Mouse (Mus musculus): ENCODE measurements around the gene Bud23. TPM values are rescaled to one million over a fixed set of nuclear protein-coding genes. Genes with fewer than 3 reads are reported as not detected.
"Not testable (repeated sequence)": the region's sequence is repeated elsewhere in the genome, so short reads cannot be mapped to it uniquely, and the experiment has no call there.

Gene Bud23
- polyA plus RNA-seq (2016; fragmentation: Nextera tagmentation; extraction: Ambion mirVana) = 172 and 176 TPM in 2 replicates

DNA sequence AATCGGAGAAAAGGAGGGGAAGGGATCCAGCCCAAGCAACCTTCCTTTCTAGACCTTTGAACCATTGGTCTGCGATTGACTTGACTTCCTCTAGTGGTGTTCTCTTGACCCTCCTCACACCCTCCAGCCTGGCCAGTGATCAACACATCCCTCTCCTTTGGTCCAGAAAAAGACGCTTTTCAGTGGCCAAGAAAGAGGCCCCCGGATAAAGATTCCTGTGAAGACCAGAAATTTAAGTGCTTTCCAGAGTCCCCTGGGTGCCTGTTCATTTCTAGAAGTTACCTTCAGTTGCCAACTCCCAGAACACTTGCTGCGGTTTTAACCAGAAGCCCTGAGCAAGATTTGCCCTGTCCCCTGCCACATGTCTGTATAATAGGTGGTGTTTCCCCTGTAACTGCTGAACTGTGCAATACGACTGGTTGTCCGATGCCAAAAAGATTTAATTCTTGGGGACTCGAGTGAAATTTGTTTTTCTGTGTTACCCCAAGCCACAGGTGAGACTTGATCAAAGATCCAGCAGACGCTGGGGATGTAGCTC is at the start of gene Bud23:
Gene Bud23, minus strand, starts transcription at position 51 of the 538 bp plus-strand sequence.
- H3K36me3 ChIP-seq (replicated peaks) = peaks cover 58% of the 10 kb centered on the region
- peaks cover 26% of the 10 kb centered on the region for H3K4me1 ChIP-seq
- peak within 1 kb of the TSS; percentile 93 for H3K4me3 ChIP-seq
- 83% methylated on average over 9 of the region's 9 CpGs for WGBS
- H3K27me3 ChIP-seq (ENCODE audit: poor library complexity, severe bottlenecking); DNase-seq (ENCODE audit: extremely low spot score, low spot score); H3K9me3 ChIP-seq: not testable (repeated sequence)
- H3K27ac ChIP-seq = peak within 1 kb of the TSS; percentile 88

DNA sequence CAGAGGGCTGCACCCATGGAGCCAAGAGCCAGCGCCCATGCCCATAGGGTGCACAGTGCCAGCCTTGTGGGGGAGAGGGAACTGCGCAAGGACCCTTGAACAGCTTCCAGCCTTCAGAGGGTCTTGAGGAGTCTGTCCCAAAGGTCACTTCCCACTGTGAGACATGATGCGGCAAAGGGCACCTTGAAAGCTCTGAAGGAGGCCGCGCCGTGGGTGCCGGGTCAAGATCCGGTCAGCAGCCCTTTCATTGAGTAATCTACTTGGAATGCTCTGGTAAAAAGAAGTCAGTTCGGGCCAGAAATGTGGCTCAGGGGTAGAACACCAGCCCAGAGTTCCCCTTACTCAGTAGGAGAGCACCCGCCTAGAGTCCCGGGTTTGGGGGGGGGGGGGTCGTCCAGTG is 49.0 kb upstream of the Bud23 start:
- peaks cover 4% of the 10 kb centered on the region for H3K4me1 ChIP-seq
- no peak overlapping the region for H3K4me3 ChIP-seq
- no peaks in the 10 kb centered on the region for H3K9me3 ChIP-seq
- H3K27ac ChIP-seq = no peak overlapping the region
- WGBS = 90% methylated on average over 12 of the region's 12 CpGs
- no peaks in the 10 kb centered on the region for H3K36me3 ChIP-seq (replicated peaks)
- DNase-seq (ENCODE audit: extremely low spot score, low spot score) = no peak
- peaks cover 26% of the 10 kb centered on the region for H3K27me3 ChIP-seq (ENCODE audit: poor library complexity, severe bottlenecking)

DNA sequence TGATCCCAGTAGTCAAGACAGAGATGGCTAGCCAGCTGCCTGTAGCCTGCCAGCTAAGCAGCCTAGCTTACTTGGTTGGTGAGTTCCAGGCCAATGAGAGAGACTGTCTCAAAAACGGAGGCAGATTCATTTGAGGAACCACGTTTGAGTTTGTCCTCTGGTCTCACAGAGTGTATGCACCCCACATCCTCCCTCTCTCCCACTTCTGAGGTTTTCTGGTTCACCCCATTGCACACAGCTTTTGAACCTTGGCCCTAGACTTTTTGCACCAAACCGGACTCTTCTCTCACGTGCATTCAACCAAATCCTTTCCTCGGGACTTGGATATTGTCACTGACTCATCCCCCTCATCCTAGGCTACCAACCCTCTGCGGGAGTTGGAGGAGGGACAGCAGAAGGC is 45.2 kb upstream of the Bud23 start:
- H3K4me1 ChIP-seq = peaks cover 23% of the 10 kb centered on the region
- 78% methylated on average over 6 of the region's 6 CpGs for WGBS
- no peak overlapping the region for H3K27ac ChIP-seq
- H3K27me3 ChIP-seq (ENCODE audit: poor library complexity, severe bottlenecking) = peaks cover 64% of the 10 kb centered on the region
- no peak overlapping the region for H3K4me3 ChIP-seq
- H3K36me3 ChIP-seq (replicated peaks) = no peaks in the 10 kb centered on the region
- no peak for DNase-seq (ENCODE audit: extremely low spot score, low spot score)
- H3K9me3 ChIP-seq = no peaks in the 10 kb centered on the region

DNA sequence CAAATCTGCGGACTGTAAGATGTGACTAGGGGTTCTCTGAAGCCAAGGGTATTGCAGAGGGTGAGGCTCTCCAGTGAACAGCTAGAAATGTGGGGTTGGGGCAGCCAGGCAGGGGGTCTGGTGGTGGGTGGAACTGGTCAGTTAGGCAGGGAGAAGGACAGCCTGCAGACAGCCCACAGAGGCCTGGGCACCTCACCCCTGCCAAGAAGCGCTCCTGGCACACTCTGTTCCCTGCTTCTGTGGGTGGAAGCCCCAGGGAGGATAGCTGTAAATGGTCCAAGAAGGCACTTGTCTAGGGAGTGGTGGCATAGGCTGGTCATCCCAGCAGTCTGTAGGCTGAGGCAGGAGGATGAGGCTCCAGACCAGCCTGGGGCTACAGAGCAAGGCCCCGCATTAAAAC is 44.7 kb upstream of the Bud23 start:
- Histone ChIP-seq H3K27me3 (ENCODE audit: poor library complexity, severe bottlenecking) (peaks cover 69% of the 10 kb centered on the region), H3K27ac (no peak overlapping the region), H3K36me3 (replicated peaks) (no peaks in the 10 kb centered on the region), H3K4me1 (peaks cover 23% of the 10 kb centered on the region), H3K9me3 (no peaks in the 10 kb centered on the region), H3K4me3 (no peak overlapping the region)
- WGBS = 93% methylated on average over 3 of the region's 3 CpGs
- no peak for DNase-seq (ENCODE audit: extremely low spot score, low spot score)

DNA sequence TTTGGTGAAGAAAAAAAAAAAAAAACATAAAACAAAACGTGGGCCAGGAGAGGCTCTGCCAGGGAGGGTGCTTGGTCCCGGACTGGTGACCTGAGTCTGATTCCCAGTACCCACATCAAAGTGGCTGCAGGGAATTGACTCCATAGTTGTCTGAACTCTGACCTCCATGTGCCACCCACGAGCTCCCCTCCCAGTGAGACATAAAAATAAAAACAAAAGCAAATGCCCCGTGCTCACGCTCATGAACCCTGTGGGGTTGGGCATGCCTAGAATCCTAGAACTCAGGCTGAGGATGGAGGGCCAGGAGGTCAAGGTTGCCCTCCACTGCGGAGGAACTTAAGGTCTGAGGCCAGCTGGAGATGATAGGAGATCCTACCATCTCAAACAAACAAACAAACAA is 44.3 kb upstream of the Bud23 start:
- Histone ChIP-seq H3K4me1 (peaks cover 23% of the 10 kb centered on the region), H3K4me3 (no peak overlapping the region), H3K27me3 (ENCODE audit: poor library complexity, severe bottlenecking) (peaks cover 72% of the 10 kb centered on the region), H3K36me3 (replicated peaks) (no peaks in the 10 kb centered on the region), H3K9me3 (no peaks in the 10 kb centered on the region), H3K27ac (no peak overlapping the region)
- no peak for DNase-seq (ENCODE audit: extremely low spot score, low spot score)
- 62% methylated on average over 6 of the region's 6 CpGs for WGBS

DNA sequence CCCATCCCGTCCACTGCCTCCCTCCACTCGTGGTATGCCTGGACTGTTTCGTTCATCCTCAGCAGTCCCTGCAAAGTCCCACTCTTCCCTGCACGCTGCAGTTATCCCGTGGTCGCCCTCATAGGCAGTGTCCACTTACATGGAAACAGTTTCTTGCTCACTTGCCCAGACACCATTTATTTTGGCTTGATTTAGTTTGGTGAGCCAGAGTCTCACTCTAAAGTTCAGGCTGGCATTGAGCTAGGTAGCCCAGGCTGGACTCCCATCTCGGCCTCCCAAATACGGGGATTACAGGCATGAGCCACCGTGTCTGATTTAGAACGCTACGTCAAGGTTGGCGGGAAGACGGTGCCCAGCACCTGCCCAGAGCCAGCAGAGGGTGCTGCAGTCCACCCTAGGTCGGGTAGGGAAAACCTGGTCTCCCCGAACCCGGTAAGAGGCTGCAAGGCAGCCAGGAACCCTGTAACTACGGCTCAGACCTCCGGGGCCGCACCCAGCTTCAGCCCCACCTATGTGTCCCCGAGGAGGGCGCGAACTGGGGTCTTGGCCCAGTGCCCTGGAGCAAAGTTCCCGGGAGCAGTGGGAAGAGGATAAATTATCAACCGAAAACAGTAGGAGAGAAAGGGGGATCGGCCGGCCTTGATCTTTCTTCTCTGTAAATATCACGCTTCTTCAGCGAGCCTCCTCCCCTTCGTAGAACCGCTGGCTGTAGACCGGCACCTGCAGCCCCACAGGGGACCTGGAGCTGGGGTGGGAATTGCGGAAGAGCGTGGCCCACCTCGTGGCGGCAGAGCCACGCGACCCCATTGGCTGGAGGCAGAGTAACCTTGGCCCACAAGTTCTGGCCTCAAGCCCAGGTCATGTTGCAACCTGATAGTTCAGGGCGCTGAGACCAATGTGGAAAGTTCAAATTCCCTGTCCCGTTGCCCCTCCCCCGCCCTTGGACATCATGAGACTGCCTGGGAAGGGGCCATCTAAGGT is 43.1 kb upstream of the Bud23 start:
- WGBS = 11% methylated on average over 40 of the region's 40 CpGs
- no peaks in the 10 kb centered on the region for H3K9me3 ChIP-seq
- peaks cover 75% of the 10 kb centered on the region for H3K27me3 ChIP-seq (ENCODE audit: poor library complexity, severe bottlenecking)

DNA sequence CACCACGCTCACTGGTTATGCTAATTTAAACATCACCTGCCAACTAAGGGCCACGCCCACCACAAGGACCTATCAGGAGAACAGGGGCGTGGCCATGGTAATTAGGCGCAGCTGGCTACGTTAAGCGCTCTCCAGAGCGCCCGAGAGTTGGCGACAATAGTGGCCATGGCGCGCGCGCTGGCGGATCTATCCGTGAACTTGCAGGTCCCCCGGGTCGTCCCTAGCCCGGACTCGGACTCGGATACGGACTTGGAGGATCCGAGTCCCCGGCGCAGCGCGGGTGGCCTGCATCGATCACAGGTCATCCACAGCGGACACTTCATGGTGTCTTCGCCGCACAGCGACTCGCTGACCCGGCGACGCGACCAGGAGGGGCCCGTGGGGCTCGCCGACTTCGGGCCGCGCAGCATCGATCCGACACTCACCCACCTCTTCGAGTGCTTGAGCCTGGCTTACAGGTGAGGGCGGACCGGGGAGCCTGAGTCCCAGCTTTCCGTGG is 42.0 kb upstream of the Bud23 start:
- peaks cover 77% of the 10 kb centered on the region for H3K27me3 ChIP-seq (ENCODE audit: poor library complexity, severe bottlenecking)
- H3K36me3 ChIP-seq (replicated peaks) = no peaks in the 10 kb centered on the region
- H3K9me3 ChIP-seq = no peaks in the 10 kb centered on the region
- WGBS = under 1% methylated on average over 48 of the region's 48 CpGs
- H3K4me1 ChIP-seq = peaks cover 23% of the 10 kb centered on the region
- H3K27ac ChIP-seq = peak overlapping the region; percentile 68
- peak overlapping the region; percentile 59 for H3K4me3 ChIP-seq
- DNase-seq (ENCODE audit: extremely low spot score, low spot score) = peak; percentile 88

More for the DNA sequence above, 43.1 kb upstream of the Bud23 start:
- Histone ChIP-seq H3K27ac (peak overlapping the region; percentile 68; the same call in 1 of the 2 replicates), H3K4me1 (peaks cover 23% of the 10 kb centered on the region), H3K36me3 (replicated peaks) (no peaks in the 10 kb centered on the region), H3K4me3 (peak overlapping the region; percentile 59)
- peak; percentile 61 for DNase-seq (ENCODE audit: extremely low spot score, low spot score)

DNA sequence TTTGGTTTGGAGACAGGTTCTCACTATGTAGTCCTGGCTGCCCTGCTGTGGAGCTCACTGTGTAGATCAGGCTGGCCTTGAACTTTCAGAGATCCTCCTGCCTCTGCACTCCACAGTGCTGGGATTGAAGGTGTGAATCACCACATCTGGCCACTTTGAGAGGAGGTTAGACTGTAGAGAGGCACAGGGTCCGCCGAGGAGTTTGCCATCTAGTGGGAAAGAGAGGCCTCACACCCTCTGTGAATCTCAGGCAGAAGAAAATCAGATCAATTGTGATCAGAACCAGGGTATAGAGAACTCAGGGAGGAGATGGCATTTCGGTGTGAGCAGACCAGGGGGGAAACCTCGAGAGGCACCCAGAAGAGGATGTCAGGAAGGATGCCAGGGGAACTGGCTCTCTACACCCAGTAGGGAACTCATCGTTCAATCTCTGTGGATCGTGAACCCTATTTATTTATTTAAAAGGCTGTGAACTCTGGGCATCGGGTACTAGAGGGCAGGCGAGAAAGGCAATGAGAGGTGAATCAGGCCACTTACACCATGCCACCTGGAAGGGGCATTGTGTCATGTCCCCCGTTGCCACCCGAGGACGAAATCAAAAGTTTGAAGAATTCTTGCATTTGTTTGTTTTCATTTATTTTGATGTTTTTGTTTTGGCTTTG is 39.4 kb upstream of the Bud23 start:
- peaks cover 23% of the 10 kb centered on the region for H3K4me1 ChIP-seq
- peaks cover 54% of the 10 kb centered on the region for H3K27me3 ChIP-seq (ENCODE audit: poor library complexity, severe bottlenecking)
- no peak overlapping the region for H3K27ac ChIP-seq
- no peak overlapping the region for H3K4me3 ChIP-seq
- 69% methylated on average over 11 of the region's 11 CpGs for WGBS
- DNase-seq (ENCODE audit: extremely low spot score, low spot score) = no peak
- no peaks in the 10 kb centered on the region for H3K9me3 ChIP-seq
- H3K36me3 ChIP-seq (replicated peaks) = no peaks in the 10 kb centered on the region

DNA sequence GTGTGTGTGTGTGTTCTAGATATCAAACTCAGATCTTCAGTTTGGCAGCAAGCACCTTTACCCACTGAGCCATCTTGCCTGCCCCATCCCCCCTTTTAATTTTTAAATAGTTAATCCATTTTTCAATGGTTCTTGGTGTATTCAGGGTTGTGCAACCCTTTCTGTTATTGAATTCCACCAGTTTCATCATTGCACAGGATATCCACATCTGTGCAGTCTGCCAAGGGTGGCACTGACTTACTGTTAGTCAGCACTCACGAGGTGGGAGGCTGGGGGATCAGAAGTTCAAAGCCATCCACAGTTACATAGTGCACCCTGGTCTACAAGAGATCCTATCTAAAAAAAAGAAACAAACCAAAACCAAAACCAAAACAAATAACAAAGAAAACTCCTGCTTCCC is 36.2 kb upstream of the Bud23 start:
- H3K36me3 ChIP-seq (replicated peaks) = no peaks in the 10 kb centered on the region
- H3K9me3 ChIP-seq = no peaks in the 10 kb centered on the region
- H3K27me3 ChIP-seq (ENCODE audit: poor library complexity, severe bottlenecking) = peaks cover 23% of the 10 kb centered on the region
- H3K4me3 ChIP-seq = no peak overlapping the region
- no peak for DNase-seq (ENCODE audit: extremely low spot score, low spot score)
- no peaks in the 10 kb centered on the region for H3K4me1 ChIP-seq
- WGBS = 68% methylated on average over 1 of the region's 1 CpGs
- no peak overlapping the region for H3K27ac ChIP-seq

DNA sequence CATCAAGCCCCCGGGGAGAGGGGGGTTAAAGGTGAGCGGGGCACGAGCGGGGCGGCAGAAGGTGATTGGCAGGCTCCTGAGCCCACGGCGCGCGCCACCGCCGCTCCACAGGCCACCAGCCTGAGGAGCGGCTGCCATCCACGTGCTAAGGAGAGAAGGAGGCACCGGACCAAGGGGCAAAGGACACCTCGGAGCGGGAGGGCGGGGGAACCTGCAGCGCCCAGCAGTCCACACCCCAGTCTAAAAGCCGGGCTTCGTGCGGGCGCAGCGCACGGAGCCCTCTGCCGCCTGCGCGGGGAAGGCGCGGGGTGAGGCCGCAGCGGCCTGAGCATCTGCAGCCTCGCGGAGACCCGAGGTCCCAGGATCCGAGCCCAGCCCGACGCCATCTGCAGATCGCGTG is 24.9 kb upstream of the Bud23 start, which contains the start of gene Mlxipl:
Gene Mlxipl, plus strand, starts transcription at position 238 of the 400 bp plus-strand sequence.
- DNase-seq (ENCODE audit: extremely low spot score, low spot score) = no peak
- peaks cover 68% of the 10 kb centered on the region for H3K27me3 ChIP-seq (ENCODE audit: poor library complexity, severe bottlenecking)

DNA sequence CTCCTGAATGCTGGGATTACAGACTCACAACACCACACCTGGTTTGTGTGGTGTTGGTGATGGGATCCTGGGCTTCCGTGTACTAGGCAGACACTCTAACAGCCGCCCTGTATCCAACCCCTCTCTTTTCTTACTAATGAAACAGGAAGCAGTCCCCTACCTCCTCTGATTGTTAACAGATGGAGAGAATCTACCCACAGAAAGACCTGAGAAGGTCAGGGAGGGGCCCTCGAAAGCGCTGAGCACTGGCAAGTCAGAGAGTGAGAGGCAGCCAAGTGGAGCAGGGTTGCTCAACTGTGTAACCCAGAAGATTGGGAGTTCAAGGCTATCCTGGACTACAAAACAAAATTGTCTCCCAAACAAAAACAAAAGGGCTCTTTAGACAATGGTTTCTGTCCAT is 22.1 kb upstream of the Bud23 start:
- DNase-seq (ENCODE audit: extremely low spot score, low spot score) = no peak
- H3K27me3 ChIP-seq (ENCODE audit: poor library complexity, severe bottlenecking) = peaks cover 53% of the 10 kb centered on the region
- no peaks in the 10 kb centered on the region for H3K9me3 ChIP-seq
- peaks cover 17% of the 10 kb centered on the region for H3K4me1 ChIP-seq
- H3K4me3 ChIP-seq = no peak overlapping the region
- H3K36me3 ChIP-seq (replicated peaks) = no peaks in the 10 kb centered on the region
- no peak overlapping the region for H3K27ac ChIP-seq
- WGBS = 59% methylated on average over 4 of the region's 4 CpGs

More for the DNA sequence above, 24.9 kb upstream of the Bud23 start, which contains the start of gene Mlxipl:
- no peaks in the 10 kb centered on the region for H3K36me3 ChIP-seq (replicated peaks)
- H3K27ac ChIP-seq = peak within 1 kb of the TSS; percentile 31
- WGBS = 3% methylated on average over 39 of the region's 39 CpGs
- no peaks in the 10 kb centered on the region for H3K9me3 ChIP-seq
- H3K4me1 ChIP-seq = peaks cover 10% of the 10 kb centered on the region
- peak within 1 kb of the TSS; percentile 41 for H3K4me3 ChIP-seq

DNA sequence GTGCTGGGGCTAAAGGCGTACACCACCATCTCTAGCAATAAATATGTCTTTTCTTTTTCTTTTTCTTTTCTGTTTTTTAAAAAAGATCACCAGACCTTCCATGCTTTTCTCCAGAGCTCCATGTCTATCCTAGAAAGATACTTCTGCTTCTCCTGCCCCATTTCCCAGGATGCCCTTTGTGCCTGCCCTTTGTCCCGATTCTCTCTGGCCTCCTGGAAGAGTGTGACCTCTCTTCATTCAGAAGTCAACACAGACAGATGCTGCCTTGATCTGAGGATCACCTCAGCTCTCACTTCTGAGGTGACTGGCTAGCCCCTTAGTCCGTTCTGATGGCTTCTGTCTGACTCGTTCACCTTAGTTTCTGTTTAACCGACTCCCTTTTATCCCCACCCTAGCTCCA is 15.8 kb upstream of the Bud23 start:
- peaks cover 10% of the 10 kb centered on the region for H3K36me3 ChIP-seq (replicated peaks)
- H3K27ac ChIP-seq = no peak overlapping the region
- no peaks in the 10 kb centered on the region for H3K9me3 ChIP-seq
- no peak for DNase-seq (ENCODE audit: extremely low spot score, low spot score)
- H3K4me1 ChIP-seq = peaks cover 30% of the 10 kb centered on the region
- peaks cover 16% of the 10 kb centered on the region for H3K27me3 ChIP-seq (ENCODE audit: poor library complexity, severe bottlenecking)
- no peak overlapping the region for H3K4me3 ChIP-seq
- 90% methylated on average over 5 of the region's 5 CpGs for WGBS
